Mouse (Mus musculus): ENCODE measurements around the gene Isoc2a.
"Not testable (repeated sequence)": the region's sequence is repeated elsewhere in the genome, so short reads cannot be mapped to it uniquely, and the experiment has no call there.

Isoc2a gene

GRCm38 (mm10) chr7:4865579-4866493 lies 11.1 kb upstream of the Isoc2a start:
- peak; percentile 95 for DNase-seq

- DNase-seq, result no peak
Measured at GRCm38 (mm10) chr7:4866631-4867180, 10.2 kb upstream of the Isoc2a start.

GRCm38 (mm10) chr7:4870133-4870532 lies 6.8 kb upstream of the Isoc2a start, which contains the start of gene Isoc2b:
Gene Isoc2b (minus strand): TSS chr7:4870258.
- no peak for DNase-seq

- DNase-seq, result no peak
Measured at GRCm38 (mm10) chr7:4877226-4877625, 273 bp downstream of the Isoc2a start.

- peak; percentile 49 for DNase-seq
Measured at GRCm38 (mm10) chr7:4878186-4878585, 1.2 kb downstream of the Isoc2a start.

GRCm38 (mm10) chr7:4879036-4879435 lies 2.1 kb downstream of the Isoc2a start:
- DNase-seq, result not testable (repeated sequence)

GRCm38 (mm10) chr7:4886680-4887079 lies 9.7 kb downstream of the Isoc2a start:
- DNase-seq, result no peak

GRCm38 (mm10) chr7:4895186-4895585 lies 18.2 kb downstream of the Isoc2a start:
- DNase-seq, result no peak

GRCm38 (mm10) chr7:4898851-4899648 lies 22.1 kb downstream of the Isoc2a start:
- DNase-seq, result peak; percentile 38

- peak; percentile 68 for DNase-seq
Measured at GRCm38 (mm10) chr7:4899649-4900522, 22.9 kb downstream of the Isoc2a start.

GRCm38 (mm10) chr7:4900523-4900851 lies 23.5 kb downstream of the Isoc2a start:
- no peak for DNase-seq

- peak; percentile 79 for DNase-seq
Measured at GRCm38 (mm10) chr7:4901171-4901570, 24.2 kb downstream of the Isoc2a start.

- no peak for DNase-seq
Measured at GRCm38 (mm10) chr7:4902404-4902803, 25.5 kb downstream of the Isoc2a start.

- no peak for DNase-seq
Measured at GRCm38 (mm10) chr7:4906466-4906950, 29.6 kb downstream of the Isoc2a start, which contains the start of gene Gm36210. Gene Gm36210 (minus strand): TSS chr7:4906516.

GRCm38 (mm10) chr7:4911561-4911960 lies 34.6 kb downstream of the Isoc2a start:
- DNase-seq, result peak; percentile 67

GRCm38 (mm10) chr7:4912248-4912647 lies 35.3 kb downstream of the Isoc2a start:
- DNase-seq, result no peak

- peak; percentile 93 for DNase-seq
Measured at GRCm38 (mm10) chr7:4915007-4915665, 38.2 kb downstream of the Isoc2a start, which contains the start of gene Zfp628. Gene Zfp628 (plus strand): TSS chr7:4915217.

GRCm38 (mm10) chr7:4915669-4916416 lies 38.9 kb downstream of the Isoc2a start:
- DNase-seq, result peak; percentile 51

- no peak for DNase-seq
Measured at GRCm38 (mm10) chr7:4917494-4917893, 40.5 kb downstream of the Isoc2a start.

GRCm38 (mm10) chr7:4918681-4919080 lies 41.7 kb downstream of the Isoc2a start:
- DNase-seq, result no peak

- no peak for DNase-seq
Measured at GRCm38 (mm10) chr7:4919096-4919495, 42.1 kb downstream of the Isoc2a start.
